Mouse (Mus musculus): ENCODE measurements around the gene Frmd7.

The Frmd7 gene

DNA sequence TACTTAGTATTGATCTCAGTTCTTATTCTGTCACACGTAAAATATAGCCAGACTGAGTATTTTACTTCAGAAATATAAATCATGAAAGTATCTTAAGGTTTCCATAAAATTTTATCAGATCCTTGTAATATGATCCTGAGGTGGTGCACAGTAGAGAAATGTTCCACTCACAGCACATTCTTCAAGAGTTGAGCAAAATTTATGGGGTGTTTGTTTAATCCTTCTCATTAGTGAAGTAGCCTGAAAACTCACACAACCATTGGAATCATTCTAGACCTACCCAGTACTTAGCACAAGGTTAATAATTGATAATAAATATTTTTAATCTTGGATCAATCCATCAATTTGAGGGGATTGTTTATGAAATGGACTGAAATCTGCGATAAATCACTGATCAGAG is 78.7 kb downstream of the Frmd7 start:
- no peak for DNase-seq

GRCm38 (mm10) chrX:50850428-50851184 is 91.9 kb downstream of the Frmd7 start:
- DNase-seq: no peak

Data from thymus, adult 18-20 months (tissue).